Mouse (Mus musculus) limb, embryonic 10.5 days (tissue): ENCODE data around the gene Usp48. TPM values are rescaled to one million over a fixed set of nuclear protein-coding genes. Genes with fewer than 3 reads are reported as not detected.

Experiments
- DNase-seq: peaks from one replicate; pipeline ENCODE4 v3.0.0-alpha.2; 2017; ENCODE audit warnings: low spot score
- H3K27ac ChIP-seq: fragments of 300-500 bp; sonication (generic); 2 replicates; pipeline ENCODE4 v1.5.1; 2016; ENCODE audit warnings: mild to moderate bottlenecking
- H3K27me3 ChIP-seq: fragments of 300-500 bp; sonication (generic); 2 replicates; pipeline ENCODE4 v1.6.1; 2016; ENCODE audit warnings: low read depth, mild to moderate bottlenecking; ENCODE audit not compliant: poor library complexity, severe bottlenecking
- H3K36me3 ChIP-seq: fragments of 300-500 bp; sonication (generic); 2 replicates; pipeline ENCODE4 v1.6.1; 2016; ENCODE audit warnings: mild to moderate bottlenecking, moderate library complexity
- H3K4me1 ChIP-seq: fragments of 300-500 bp; sonication (generic); 2 replicates; pipeline ENCODE4 v1.6.1; 2016
- H3K4me3 ChIP-seq: fragments of 300-500 bp; sonication (generic); 2 replicates; pipeline ENCODE4 v1.5.1; 2016; ENCODE audit warnings: mild to moderate bottlenecking, moderate library complexity
- H3K9me3 ChIP-seq: fragments of 300-500 bp; sonication (generic); replicated peaks from 2 replicates; pipeline ENCODE4 v1.6.1; 2016; ENCODE audit warnings: mild to moderate bottlenecking
- WGBS: fragments of 180-500 bp; shearing (Covaris S2); methylation state at CpG from one replicate; pipeline ENCODE4 v1.1.7; 2016; 5-methylcytosine and 5-hydroxymethylcytosine counted together
- polyA plus RNA-seq: library from polyadenylated mRNA; unstranded; fragments of >200 nt; fragmentation: Nextera tagmentation; extraction: Ambion mirVana; gene quantifications from 2 replicates; pipeline ENCODE4 v1.2.1, GENCODE M21; 2016

Usp48 gene
- polyA plus RNA-seq, 1 experiment from 2014 or later: 80.2 TPM

- peaks cover 59% of the 10 kb centered on the region for H3K27me3 ChIP-seq
- 74% methylated on average over 8 of the region's 8 CpGs for WGBS
- H3K27ac ChIP-seq: no peak overlapping the region
- H3K9me3 ChIP-seq: no peaks in the 10 kb centered on the region
- no peaks in the 10 kb centered on the region for H3K36me3 ChIP-seq
- peaks cover 11% of the 10 kb centered on the region for H3K4me1 ChIP-seq
- DNase-seq: no peak
- no peak overlapping the region for H3K4me3 ChIP-seq
These were observed 73.4 kb downstream of the Usp48 start for GRCm38 (mm10) chr4:137666958-137667345.

- H3K27me3 ChIP-seq: peaks cover 57% of the 10 kb centered on the region
- no peaks in the 10 kb centered on the region for H3K9me3 ChIP-seq
- H3K27ac ChIP-seq: no peak overlapping the region
- no peak overlapping the region for H3K4me3 ChIP-seq
- no peaks in the 10 kb centered on the region for H3K36me3 ChIP-seq
- DNase-seq: no peak
- 58% methylated on average over 5 of the region's 5 CpGs for WGBS
- peaks cover 11% of the 10 kb centered on the region for H3K4me1 ChIP-seq
These were observed 74.2 kb downstream of the Usp48 start for GRCm38 (mm10) chr4:137667747-137668146.

- Histone ChIP-seq H3K9me3 (no peaks in the 10 kb centered on the region), H3K4me3 (no peak overlapping the region), H3K27me3 (peaks cover 16% of the 10 kb centered on the region), H3K4me1 (peaks cover 8% of the 10 kb centered on the region), H3K27ac (no peak overlapping the region), H3K36me3 (no peaks in the 10 kb centered on the region)
- no peak for DNase-seq
- whole genome bisulfite sequencing: 79% methylated on average over 13 of the region's 13 CpGs
These were observed 78.4 kb downstream of the Usp48 start for GRCm38 (mm10) chr4:137671711-137672500.

- no peak for DNase-seq
These were observed 82.0 kb downstream of the Usp48 start for GRCm38 (mm10) chr4:137675566-137675965.

GRCm38 (mm10) chr4:137676057-137676456 lies 82.5 kb downstream of the Usp48 start:
- no peaks in the 10 kb centered on the region for H3K36me3 ChIP-seq
- 8% methylated on average over 11 of the region's 11 CpGs for WGBS
- no peak overlapping the region for H3K27ac ChIP-seq
- H3K4me1 ChIP-seq: peaks cover 14% of the 10 kb centered on the region
- H3K4me3 ChIP-seq: no peak overlapping the region
- DNase-seq: peak; percentile 90
- H3K9me3 ChIP-seq: no peaks in the 10 kb centered on the region
- H3K27me3 ChIP-seq: peaks cover 41% of the 10 kb centered on the region

More at GRCm38 (mm10) chr4:137675566-137675965, 82.0 kb downstream of the Usp48 start:
- Histone ChIP-seq H3K4me1 (peaks cover 9% of the 10 kb centered on the region), H3K27me3 (peaks cover 36% of the 10 kb centered on the region), H3K27ac (no peak overlapping the region), H3K4me3 (no peak overlapping the region), H3K36me3 (no peaks in the 10 kb centered on the region), H3K9me3 (no peaks in the 10 kb centered on the region)
- WGBS: 77% methylated on average over 7 of the region's 7 CpGs

- no peaks in the 10 kb centered on the region for H3K36me3 ChIP-seq
- no peak overlapping the region for H3K4me3 ChIP-seq
- no peak for DNase-seq
- H3K27me3 ChIP-seq: peaks cover 49% of the 10 kb centered on the region
- H3K4me1 ChIP-seq: peaks cover 22% of the 10 kb centered on the region
- no peak overlapping the region for H3K27ac ChIP-seq
- H3K9me3 ChIP-seq: no peaks in the 10 kb centered on the region
- 68% methylated on average over 13 of the region's 13 CpGs for WGBS
These were observed 83.3 kb downstream of the Usp48 start for GRCm38 (mm10) chr4:137676700-137677484.

GRCm38 (mm10) chr4:137677906-137678305 lies 84.4 kb downstream of the Usp48 start:
- H3K4me3 ChIP-seq: no peak overlapping the region
- H3K9me3 ChIP-seq: no peaks in the 10 kb centered on the region
- WGBS: 90% methylated on average over 5 of the region's 5 CpGs
- peaks cover 27% of the 10 kb centered on the region for H3K4me1 ChIP-seq
- H3K27ac ChIP-seq: no peak overlapping the region
- no peak for DNase-seq
- peaks cover 59% of the 10 kb centered on the region for H3K27me3 ChIP-seq
- H3K36me3 ChIP-seq: no peaks in the 10 kb centered on the region

GRCm38 (mm10) chr4:137678568-137678967 lies 85.0 kb downstream of the Usp48 start:
- Histone ChIP-seq H3K4me3 (no peak overlapping the region), H3K36me3 (no peaks in the 10 kb centered on the region), H3K4me1 (peaks cover 27% of the 10 kb centered on the region), H3K9me3 (no peaks in the 10 kb centered on the region), H3K27ac (no peak overlapping the region), H3K27me3 (peaks cover 66% of the 10 kb centered on the region)
- 80% methylated on average over 9 of the region's 9 CpGs for WGBS
- no peak for DNase-seq

- no peak overlapping the region for H3K4me3 ChIP-seq
- 84% methylated on average over 2 of the region's 2 CpGs for WGBS
- H3K27me3 ChIP-seq: peaks cover 80% of the 10 kb centered on the region
- H3K4me1 ChIP-seq: peaks cover 27% of the 10 kb centered on the region
- DNase-seq: no peak
- H3K9me3 ChIP-seq: no peaks in the 10 kb centered on the region
- H3K36me3 ChIP-seq: no peaks in the 10 kb centered on the region
- no peak overlapping the region for H3K27ac ChIP-seq
These were observed 86.5 kb downstream of the Usp48 start for GRCm38 (mm10) chr4:137679979-137680550.

GRCm38 (mm10) chr4:137680721-137681120 lies 87.2 kb downstream of the Usp48 start:
- no peak for DNase-seq
- WGBS: 25% methylated on average over 7 of the region's 7 CpGs

GRCm38 (mm10) chr4:137681408-137682104 lies 88.0 kb downstream of the Usp48 start:
- H3K4me1 ChIP-seq: peaks cover 23% of the 10 kb centered on the region
- 7% methylated on average over 52 of the region's 52 CpGs for WGBS
- H3K4me3 ChIP-seq: peak overlapping the region; percentile 38
- peaks cover 86% of the 10 kb centered on the region for H3K27me3 ChIP-seq
- no peaks in the 10 kb centered on the region for H3K9me3 ChIP-seq
- peak; percentile 45 for DNase-seq
- H3K36me3 ChIP-seq: no peaks in the 10 kb centered on the region
- peak overlapping the region; percentile 39 for H3K27ac ChIP-seq

More at GRCm38 (mm10) chr4:137680721-137681120, 87.2 kb downstream of the Usp48 start:
- Histone ChIP-seq H3K4me3 (no peak overlapping the region), H3K27me3 (peaks cover 83% of the 10 kb centered on the region), H3K27ac (0 out of 2 replicates have a peak overlapping the region, but pooled peaks have one; percentile 39), H3K36me3 (no peaks in the 10 kb centered on the region), H3K9me3 (no peaks in the 10 kb centered on the region), H3K4me1 (peaks cover 27% of the 10 kb centered on the region)

GRCm38 (mm10) chr4:137682961-137683453 lies 89.5 kb downstream of the Usp48 start:
- Histone ChIP-seq H3K4me1 (peaks cover 19% of the 10 kb centered on the region), H3K4me3 (no peak overlapping the region), H3K36me3 (no peaks in the 10 kb centered on the region), H3K27me3 (peaks cover 76% of the 10 kb centered on the region), H3K9me3 (no peaks in the 10 kb centered on the region), H3K27ac (no peak overlapping the region)
- peak; percentile 72 for DNase-seq
- WGBS: 49% methylated on average over 7 of the region's 7 CpGs
